Mouse (Mus musculus) megakaryocyte-erythroid progenitor cell, adult 5 weeks (primary cell): Measurements from ENCODE around the gene Olfr120. TPM values are rescaled to one million over a fixed set of nuclear protein-coding genes. Genes with fewer than 3 reads are reported as not detected.

ENCODE experiments used
- polyA plus RNA-seq: library from polyadenylated mRNA; stranded (reverse); fragments of >175 nt; gene quantifications from 2 replicates; pipeline ENCODE4 v1.2.3, GENCODE M21; 2012

Olfr120 gene
- polyA plus RNA-seq: not detected in 2 replicates

DNA sequence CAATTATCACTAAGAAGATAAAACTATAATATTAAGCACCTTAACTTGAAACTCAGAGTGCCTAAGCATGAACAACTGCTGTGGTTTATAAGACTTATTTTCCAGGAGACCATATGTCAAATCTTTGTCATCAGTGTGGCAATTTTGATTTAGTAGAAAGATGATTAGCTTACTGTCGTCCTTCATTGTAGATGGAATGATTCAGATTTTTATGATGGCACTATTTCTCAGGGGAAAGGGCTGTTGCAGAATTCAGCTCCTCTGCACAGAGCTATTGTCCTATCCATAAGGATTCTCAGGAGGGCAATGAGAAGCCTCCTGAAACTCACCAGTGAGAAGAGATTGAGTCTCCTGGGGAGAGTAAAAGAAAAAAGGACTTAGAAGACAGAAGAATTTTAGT lies at the start of gene Olfr120:
Gene Olfr120 (plus strand): TSS at position 301 of the 400 bp plus-strand sequence.

DNA sequence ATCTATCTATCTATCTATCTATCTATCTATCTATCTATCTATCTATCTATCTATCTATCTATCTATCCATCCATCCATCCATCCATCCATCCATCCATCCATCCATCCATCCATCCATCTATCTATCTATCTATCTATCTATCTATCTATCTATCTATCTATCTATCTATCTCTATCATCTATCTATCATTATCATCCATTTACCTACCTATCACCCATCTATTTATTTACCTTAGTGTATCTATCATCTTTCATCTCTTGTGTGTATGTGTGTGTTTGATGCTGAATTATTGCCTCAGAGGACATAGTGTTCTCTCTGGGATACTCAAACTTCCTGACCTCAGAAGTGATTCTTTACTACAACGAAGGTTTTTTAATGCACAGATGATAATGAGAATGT lies 25.3 kb upstream of the Olfr120 start, which contains the start of gene Olfr119:
Gene Olfr119 (plus strand): TSS at position 301 of the 400 bp plus-strand sequence.

DNA sequence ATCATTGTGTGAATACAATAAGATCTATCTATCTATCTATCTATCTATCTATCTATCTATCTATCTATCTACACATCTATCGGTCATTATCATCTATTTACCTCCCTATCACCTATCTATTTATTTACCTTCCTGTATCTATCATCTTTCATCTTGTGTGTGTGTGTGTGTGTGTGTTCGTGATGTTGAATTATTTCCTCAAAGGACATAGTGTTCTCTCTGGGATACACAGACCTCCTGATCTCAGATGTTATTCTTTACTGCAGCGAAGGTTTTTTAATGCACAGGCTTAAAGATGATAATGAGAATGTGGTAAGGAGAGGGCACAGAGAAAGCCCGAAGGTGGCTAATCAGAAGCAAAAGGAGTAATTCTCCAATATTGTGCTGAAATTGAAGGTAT lies 46.7 kb downstream of the Olfr120 start, which contains the start of gene Olfr122:
Gene Olfr122 (plus strand): TSS at position 301 of the 400 bp plus-strand sequence.

Other genes starting within 250 kb of the Olfr120 start
- not detected in 2 replicates for gene H2-M2, start 238.3 kb upstream of the Olfr120 start, polyA plus RNA-seq
- not detected in 2 replicates for gene Olfr110, start 229.3 kb upstream of the Olfr120 start, polyA plus RNA-seq
- not detected in 2 replicates for gene Olfr111, start 213.8 kb upstream of the Olfr120 start, polyA plus RNA-seq
- gene Olfr112, start 152.4 kb upstream of the Olfr120 start, polyA plus RNA-seq: not detected in 2 replicates
- not detected in 2 replicates for gene Olfr113, start 144.1 kb upstream of the Olfr120 start, polyA plus RNA-seq
- gene Olfr114, start 129.1 kb upstream of the Olfr120 start, polyA plus RNA-seq: not detected in 2 replicates
- not detected in 2 replicates for gene Olfr115, start 94.7 kb upstream of the Olfr120 start, polyA plus RNA-seq
- not detected in 2 replicates for gene Olfr116, start 94.6 kb upstream of the Olfr120 start, polyA plus RNA-seq
- not detected in 2 replicates for gene Olfr117, start 58.0 kb upstream of the Olfr120 start, polyA plus RNA-seq
- gene Olfr118, start 54.8 kb upstream of the Olfr120 start, polyA plus RNA-seq: not detected in 2 replicates
- not detected in 2 replicates for gene Olfr119, start 25.2 kb upstream of the Olfr120 start, polyA plus RNA-seq
- gene Olfr121, start 27.0 kb downstream of the Olfr120 start, polyA plus RNA-seq: not detected in 2 replicates
- not detected in 2 replicates for gene Olfr122, start 46.8 kb downstream of the Olfr120 start, polyA plus RNA-seq
- gene Olfr123, start 71.7 kb downstream of the Olfr120 start, polyA plus RNA-seq: not detected in 2 replicates
- not detected in 2 replicates for gene Olfr124, start 78.1 kb downstream of the Olfr120 start, polyA plus RNA-seq
- not detected in 2 replicates for gene Olfr125, start 111.1 kb downstream of the Olfr120 start, polyA plus RNA-seq
- gene Olfr126, start 125.7 kb downstream of the Olfr120 start, polyA plus RNA-seq: 0.04 TPM in 1 of 2 replicates, not detected in the other
- 0.01 TPM in 1 of 2 replicates, not detected in the other for gene Olfr127, start 178.6 kb downstream of the Olfr120 start, polyA plus RNA-seq
- not detected in 2 replicates for gene Olfr128, start 198.7 kb downstream of the Olfr120 start, polyA plus RNA-seq
- not detected in 2 replicates for gene Olfr761, start 231.3 kb downstream of the Olfr120 start, polyA plus RNA-seq